Mouse (Mus musculus): ENCODE measurements around the gene H2-Q10.
"Not testable (repeated sequence)": the region's sequence is repeated elsewhere in the genome, so short reads cannot be mapped to it uniquely, and the experiment has no call there.

The H2-Q10 gene

DNA sequence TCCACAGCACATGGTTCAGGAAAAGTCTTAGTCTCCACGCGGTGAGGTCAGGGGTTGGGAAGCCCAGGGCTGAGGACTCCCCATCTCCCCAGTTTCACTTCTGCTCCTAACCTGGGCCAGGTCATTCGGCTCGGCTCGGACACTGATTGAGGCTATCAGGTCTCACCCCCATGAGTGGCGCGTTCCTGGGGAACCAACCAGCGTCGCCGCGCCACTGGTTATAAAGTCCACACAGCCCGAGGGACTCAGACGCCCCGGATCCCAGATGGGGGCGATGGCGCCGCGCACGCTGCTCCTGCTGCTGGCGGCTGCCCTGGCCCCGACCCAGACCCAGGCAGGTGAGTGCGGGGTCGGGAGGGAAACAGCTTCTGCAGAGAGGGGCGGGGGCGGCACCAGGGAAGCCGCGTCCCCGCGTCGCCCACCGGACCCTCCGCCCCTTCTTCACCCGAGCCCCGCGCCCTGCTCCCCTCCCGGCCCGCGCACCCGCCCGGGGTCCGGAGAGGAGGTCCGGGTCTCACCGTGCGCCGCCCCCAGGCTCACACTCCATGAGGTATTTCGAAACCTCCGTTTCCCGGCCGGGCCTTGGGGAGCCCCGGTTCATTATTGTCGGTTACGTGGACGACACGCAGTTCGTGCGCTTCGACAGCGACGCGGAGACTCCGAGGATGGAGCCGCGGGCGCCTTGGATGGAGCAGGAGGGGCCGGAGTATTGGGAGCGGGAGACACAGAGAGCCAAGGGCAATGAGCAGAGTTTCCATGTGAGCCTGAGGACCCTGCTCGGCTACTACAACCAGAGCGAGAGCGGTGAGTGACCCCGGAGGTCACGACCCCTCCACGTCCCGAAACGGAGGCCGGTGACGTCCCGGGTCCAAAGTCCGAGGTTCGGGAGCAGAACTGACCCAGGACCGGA, at the start of gene H2-Q10:
Gene H2-Q10 (plus strand): TSS at position 248 of the 910 bp plus-strand sequence.
- DNase-seq (ENCODE audit: low spot score in 2 of 2), result no peak

GRCm38 (mm10) chr17:35420206-35420810, 49.6 kb upstream of the H2-Q10 start:
- not testable (repeated sequence) for DNase-seq (ENCODE audit: low spot score in 2 of 2)

DNA sequence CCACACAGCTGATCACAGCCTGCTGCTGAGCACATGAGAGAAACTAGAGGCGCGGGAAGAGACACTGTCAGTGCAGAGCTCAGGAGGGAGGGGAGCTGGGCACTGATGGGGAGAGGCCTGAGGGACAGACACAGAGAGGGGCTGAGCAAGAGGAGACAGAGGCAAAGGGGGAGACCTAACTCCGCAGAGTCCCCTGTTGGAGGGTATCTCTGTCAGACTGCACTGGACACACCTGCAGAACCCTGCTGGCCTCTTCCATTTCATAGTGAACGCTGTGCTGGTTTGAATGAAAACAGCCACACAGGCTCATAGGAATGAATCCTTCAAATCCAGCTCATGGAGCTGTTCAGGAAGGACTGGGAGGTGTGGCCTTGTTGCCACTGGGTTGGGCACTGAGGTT, 48.6 kb upstream of the H2-Q10 start:
- not testable (repeated sequence) for DNase-seq (ENCODE audit: low spot score in 2 of 2)

- not testable (repeated sequence) for DNase-seq (ENCODE audit: low spot score in 2 of 2)
These were observed 47.5 kb upstream of the H2-Q10 start for GRCm38 (mm10) chr17:35422360-35422759.

DNA sequence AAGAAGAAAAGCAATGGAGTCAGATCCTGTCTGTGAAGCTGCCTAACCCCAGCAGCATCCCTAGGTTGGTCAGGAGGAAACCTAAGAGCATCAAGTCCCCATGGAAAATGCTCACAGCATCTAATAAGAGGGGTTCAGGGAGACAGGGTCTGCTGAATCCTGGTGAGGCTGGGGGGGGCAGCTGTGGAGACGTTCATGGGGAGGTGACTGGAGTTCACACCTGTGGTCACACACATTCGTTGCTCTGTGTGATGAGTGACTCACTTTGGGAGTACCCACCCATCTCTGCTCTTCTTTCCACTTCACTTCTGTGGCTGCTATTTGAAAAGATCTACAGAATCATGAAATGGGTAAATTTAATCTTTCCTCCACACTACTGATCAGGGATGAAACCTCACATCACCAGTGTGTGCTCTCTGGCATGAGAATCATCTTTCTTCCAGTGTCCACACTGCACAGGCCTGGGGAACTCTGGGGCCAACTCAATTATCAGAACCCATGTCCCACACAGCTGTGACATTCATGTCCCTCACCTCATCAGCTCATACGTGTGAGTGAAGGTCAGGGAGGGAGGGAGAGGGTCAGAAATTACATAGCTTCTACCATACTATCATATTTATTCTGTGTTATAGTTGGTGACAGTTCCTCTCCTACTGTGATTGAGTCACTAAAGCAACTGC, 46.6 kb upstream of the H2-Q10 start:
- DNase-seq (ENCODE audit: low spot score in 2 of 2), result not testable (repeated sequence)

DNA sequence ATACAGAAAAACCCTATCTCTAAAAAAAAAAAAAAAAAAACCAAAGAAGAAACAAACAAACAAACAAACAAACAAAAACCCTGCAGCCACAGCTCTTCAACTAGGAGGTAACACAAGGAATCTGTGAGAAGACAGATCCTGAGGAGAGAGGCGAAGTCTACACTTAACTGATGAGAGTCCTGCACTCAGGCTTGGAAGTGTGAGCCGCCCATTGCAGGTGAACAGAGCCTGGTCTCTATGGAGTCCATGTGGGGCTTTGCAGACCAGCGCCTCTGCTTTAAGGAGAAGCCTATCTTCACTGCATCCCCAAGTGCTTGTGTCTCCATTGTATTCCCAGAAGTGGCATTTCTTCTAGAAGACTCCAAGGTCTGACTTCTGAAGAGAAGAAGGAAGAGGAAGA, 45.8 kb upstream of the H2-Q10 start:
- DNase-seq (ENCODE audit: low spot score in 2 of 2), result not testable (repeated sequence)

GRCm38 (mm10) chr17:35424624-35425416, 45.1 kb upstream of the H2-Q10 start, which contains the start of gene H2-Q6:
TSS of gene H2-Q6 (plus strand) at chr17:35424850.
- peak in 1 of 2 experiments; percentile 40 for DNase-seq (ENCODE audit: low spot score in 2 of 2)

DNA sequence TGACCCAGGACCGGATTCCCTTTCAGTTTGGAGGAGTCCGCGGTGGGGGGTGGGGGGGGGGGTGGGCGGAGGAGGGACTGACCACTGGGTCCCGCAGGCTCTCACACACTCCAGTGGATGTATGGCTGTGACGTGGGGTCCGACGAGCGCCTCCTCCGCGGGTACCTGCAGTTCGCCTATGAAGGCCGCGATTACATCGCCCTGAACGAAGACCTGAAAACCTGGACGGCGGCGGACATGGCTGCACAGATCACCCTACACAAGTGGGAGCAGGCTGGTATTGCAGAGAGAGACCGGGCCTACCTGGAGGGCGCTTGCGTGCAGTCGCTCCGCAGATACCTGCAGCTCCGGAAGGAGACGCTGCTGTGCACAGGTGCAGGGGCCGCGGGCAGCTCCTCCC, 44.4 kb upstream of the H2-Q10 start:
- not testable (repeated sequence) for DNase-seq (ENCODE audit: low spot score in 2 of 2)

- DNase-seq (ENCODE audit: low spot score in 2 of 2), result not testable (repeated sequence)
These were observed 41.0 kb upstream of the H2-Q10 start for GRCm38 (mm10) chr17:35428883-35429282.

GRCm38 (mm10) chr17:35430671-35431070, 39.2 kb upstream of the H2-Q10 start:
- not testable (repeated sequence) for DNase-seq (ENCODE audit: low spot score in 2 of 2)

DNA sequence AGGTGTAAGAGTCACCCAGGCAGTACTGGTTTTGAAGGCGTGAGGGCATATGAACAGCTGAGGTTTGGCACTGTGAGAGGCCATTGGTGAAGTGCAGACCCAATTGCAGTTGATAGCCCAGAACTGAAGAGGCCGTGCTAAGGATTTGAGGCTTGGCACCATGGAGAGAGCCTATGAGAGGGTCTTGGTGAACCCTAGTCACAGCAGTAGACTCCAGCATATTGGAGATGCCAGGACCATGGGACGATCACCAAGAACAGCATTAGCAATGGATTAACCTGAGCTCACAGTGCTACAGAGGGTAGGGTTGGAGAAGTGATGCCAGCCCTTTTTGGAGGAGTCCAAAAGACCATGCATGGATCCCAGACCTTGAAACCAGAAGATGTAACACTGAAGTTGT, 37.7 kb upstream of the H2-Q10 start:
- DNase-seq (ENCODE audit: low spot score in 2 of 2), result not testable (repeated sequence)

- DNase-seq (ENCODE audit: low spot score in 2 of 2), result not testable (repeated sequence)
These were observed 35.1 kb upstream of the H2-Q10 start for GRCm38 (mm10) chr17:35434836-35435235.

DNA sequence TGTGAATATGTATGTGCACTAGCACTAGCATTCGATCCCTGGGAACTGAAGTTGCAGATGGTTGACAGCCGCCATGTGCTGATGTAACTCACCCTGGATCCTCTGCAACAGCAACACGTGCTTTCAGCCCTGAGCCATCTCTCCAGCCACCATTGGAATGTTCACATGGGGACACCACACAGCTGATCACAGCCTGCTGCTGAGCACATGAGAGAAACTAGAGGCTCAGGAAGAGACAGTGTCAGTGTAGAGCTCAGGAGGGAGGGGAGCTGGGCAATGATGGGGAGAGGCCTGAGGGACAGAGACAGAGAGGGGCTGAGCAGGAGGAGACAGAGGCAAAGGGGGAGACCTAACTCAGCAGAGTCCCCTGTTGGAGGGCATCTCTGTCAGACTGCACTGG, 34.3 kb upstream of the H2-Q10 start:
- not testable (repeated sequence) for DNase-seq (ENCODE audit: low spot score in 2 of 2)

DNA sequence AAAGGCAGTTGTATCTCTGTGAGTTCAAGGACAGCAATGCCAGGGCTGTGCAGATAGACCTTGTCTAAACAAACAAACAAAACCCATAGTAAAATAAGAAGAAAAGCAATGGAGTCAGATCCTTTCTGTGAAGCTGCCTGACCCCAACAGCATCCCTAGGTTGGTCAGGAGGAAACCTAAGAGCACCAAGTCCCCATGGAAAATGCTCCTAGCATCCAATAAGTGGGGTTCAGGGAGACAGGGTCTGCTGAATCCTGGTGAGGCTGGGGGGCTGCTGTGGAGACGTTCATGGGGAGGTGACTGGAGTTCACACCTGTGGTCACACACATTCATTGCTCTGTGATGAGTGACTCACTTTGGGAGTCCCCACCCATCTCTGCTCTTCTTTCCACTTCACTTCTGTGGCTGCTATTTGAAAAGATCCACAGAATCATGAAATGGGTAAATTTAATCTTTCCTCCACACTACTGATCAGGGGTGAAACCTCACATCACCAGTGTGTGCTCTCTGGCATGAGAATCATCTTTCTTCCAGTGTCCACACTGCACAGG, 32.4 kb upstream of the H2-Q10 start:
- DNase-seq (ENCODE audit: low spot score in 2 of 2), result not testable (repeated sequence)

DNA sequence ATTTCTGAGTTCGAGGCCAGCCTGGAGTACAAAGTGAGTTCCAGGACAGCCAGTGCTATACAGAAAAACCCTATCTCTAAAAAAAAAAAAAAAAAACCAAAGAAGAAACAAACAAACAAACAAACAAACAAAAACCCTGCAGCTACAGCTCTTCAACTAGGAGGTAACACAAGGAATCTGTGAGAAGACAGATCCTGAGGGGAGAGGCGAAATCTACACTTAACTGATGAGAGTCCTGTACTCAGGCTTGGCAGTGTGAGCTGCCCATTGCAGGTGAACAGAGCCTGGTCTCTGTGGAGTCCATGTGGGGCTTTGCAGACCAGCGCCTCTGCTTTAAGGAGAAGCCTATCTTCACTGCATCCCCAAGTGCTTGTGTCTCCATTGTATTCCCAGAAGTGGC, 31.5 kb upstream of the H2-Q10 start:
- not testable (repeated sequence) for DNase-seq (ENCODE audit: low spot score in 2 of 2)

DNA sequence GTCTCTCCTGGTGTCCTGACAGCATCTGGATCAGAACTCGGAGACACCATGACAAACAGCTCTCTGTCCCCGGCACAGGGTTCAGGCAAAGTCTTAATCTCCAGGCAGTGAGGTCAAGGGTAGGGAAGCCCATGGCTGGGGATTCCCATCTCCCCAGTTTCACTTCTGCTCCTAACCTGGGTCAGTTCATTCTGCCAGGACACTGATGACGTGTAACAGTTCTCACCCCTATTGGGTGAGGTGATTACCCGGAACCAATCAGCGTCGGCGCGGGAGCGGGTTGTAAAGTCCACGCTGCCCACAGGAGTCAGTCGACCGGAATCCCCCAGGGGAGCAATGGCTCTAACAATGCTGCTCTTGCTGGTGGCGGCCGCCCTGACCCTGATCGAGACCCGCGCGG, 31.0 kb upstream of the H2-Q10 start, which contains the start of gene H2-Q7:
Gene H2-Q7 (plus strand): TSS at position 271 of the 400 bp plus-strand sequence.
- DNase-seq (ENCODE audit: low spot score in 2 of 2), result peak; percentile 26 to 81

DNA sequence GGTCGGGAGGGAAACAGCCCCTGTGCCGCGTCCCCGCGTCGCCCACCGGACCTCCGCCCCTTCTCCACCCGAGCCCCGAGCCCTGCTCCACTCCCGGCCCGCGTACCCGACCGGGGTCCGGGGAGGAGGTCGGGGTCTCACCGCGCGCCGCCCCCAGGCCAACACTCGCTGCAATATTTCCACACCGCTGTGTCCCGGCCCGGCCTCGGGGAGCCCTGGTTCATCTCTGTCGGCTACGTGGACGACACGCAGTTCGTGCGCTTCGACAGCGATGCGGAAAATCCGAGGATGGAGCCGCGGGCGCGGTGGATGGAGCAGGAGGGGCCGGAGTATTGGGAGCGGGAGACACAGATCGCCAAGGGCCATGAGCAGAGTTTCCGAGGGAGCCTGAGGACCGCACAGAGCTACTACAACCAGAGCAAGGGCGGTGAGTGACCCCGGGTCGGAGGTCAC, 30.6 kb upstream of the H2-Q10 start:
- not testable (repeated sequence) for DNase-seq (ENCODE audit: low spot score in 2 of 2)

DNA sequence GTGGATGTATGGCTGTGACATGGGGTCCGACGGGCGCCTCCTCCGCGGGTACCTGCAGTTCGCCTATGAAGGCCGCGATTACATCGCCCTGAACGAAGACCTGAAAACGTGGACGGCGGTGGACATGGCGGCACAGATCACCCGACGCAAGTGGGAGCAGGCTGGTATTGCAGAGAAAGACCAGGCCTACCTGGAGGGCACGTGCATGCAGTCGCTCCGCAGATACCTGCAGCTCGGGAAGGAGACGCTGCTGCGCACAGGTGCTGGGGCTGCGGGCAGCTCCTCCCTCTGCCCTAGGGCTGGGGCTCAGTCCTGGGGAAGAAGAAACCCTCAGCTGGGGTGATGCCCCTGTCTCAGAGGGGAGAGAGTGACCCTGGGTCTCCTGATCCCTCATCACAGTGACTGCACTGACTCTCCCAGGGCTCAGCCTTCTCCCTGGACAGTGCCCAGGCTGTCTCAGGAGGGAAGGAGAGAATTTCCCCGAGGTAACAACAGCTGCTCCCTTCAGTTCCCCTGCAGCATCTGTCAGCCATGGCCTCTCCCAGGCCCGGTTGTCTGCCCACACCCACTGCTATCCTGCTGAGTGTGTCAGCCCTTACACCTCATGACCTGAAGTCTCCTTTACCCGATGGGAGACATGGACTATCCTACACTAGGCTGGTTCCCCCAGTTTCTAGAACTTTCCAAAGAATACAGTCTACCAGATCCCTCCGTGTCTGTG, 29.8 kb upstream of the H2-Q10 start:
- not testable (repeated sequence) for DNase-seq (ENCODE audit: low spot score in 2 of 2)

- not testable (repeated sequence) for DNase-seq (ENCODE audit: low spot score in 2 of 2)
These were observed 27.5 kb upstream of the H2-Q10 start for GRCm38 (mm10) chr17:35442376-35442775.

- DNase-seq (ENCODE audit: low spot score in 2 of 2), result not testable (repeated sequence)
These were observed 25.4 kb upstream of the H2-Q10 start for GRCm38 (mm10) chr17:35444510-35444909.

Data from left cerebral cortex, adult 9 months (tissue).